Mouse (Mus musculus) ovary, postnatal 36 days (tissue): ENCODE measurements around the gene Gm49486.

Experiments used
- DNase-seq: peaks from one replicate; pipeline ENCODE4 v3.0.0; 2022; ENCODE audit warnings: low spot score, mixed read lengths

Gene Gm49486

GRCm38 (mm10) chr15:79229058-79229821, at the start of gene Gm49486, which contains the start of gene Pick1:
Gene Gm49486 (plus strand): TSS chr15:79229391.
Gene Pick1 (plus strand): TSS chr15:79229173.
- DNase-seq = peak; percentile 84

- no peak for DNase-seq
Observed at GRCm38 (mm10) chr15:79185213-79185612, 44.0 kb upstream of the Gm49486 start.

DNA sequence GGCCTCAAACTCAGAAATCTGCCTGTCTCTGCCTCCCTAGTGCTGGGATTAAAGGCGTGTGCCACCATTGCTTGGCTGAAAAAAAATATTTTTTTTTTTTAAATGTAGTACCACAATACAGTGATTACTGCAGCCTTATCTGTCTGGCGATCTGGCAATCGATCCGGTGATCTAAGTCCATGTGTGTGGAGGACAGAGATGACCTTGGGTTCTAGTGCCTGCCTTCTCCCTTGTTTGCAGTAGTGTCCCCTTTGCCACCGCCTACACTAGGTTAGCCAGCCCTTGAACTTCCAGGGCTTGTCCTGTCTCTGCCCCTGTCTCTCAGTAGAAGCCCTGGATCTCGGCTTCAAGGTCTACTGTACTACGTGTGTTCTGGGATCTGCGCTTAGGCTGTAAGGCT, 41.4 kb upstream of the Gm49486 start:
- DNase-seq = no peak

GRCm38 (mm10) chr15:79191426-79191825, 37.8 kb upstream of the Gm49486 start:
- no peak for DNase-seq

GRCm38 (mm10) chr15:79192450-79192849, 36.7 kb upstream of the Gm49486 start:
- peak; percentile 28 for DNase-seq

DNA sequence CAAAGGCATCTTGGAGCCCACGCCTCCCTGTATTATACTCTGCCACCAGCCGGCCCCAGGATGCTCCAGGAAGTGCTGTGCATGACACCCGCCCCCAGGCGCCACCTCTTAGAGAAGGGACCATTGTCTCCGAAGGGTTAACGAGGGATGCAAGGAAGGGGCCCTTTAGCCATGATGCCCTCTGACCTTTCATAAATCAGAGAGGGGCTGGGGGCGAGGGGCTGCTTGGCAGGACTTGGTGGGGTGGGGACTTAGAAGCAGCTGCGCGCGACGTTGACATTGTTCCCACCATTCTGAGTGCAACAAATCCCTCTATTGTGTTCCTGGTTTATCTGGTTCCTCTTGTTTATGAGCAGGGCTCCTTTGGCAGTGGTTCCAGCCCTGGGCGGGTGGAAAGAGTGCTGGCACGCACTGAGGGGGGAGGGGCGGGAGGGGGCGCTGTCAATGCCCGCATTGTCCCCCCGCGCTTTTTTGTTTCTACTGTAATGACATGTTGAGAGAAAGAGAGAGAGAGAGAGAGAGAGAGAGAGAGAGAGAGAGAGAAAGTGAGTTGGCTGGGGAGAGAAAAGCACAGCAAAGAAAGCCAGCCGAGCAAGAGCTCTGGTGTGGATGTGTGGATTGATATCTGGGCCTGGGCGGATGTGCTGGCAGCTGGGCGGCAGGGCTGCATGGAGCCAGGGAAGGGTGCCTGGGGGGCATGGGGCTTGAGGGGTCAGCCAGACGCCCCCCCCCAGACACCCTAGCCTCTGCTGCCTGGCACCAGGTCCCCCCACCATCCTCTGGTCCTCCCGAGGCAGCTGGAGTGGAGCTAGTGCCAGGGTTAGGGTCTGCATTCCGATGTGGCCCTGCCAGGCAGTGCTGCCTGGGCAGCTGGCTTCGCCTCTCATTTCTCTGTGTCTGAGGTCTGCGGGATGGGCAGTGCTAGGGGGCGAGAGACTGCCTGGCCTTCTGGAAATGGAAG, 36.0 kb upstream of the Gm49486 start:
- DNase-seq = peak; percentile 39

GRCm38 (mm10) chr15:79194048-79194447, 35.1 kb upstream of the Gm49486 start:
- DNase-seq = no peak

DNA sequence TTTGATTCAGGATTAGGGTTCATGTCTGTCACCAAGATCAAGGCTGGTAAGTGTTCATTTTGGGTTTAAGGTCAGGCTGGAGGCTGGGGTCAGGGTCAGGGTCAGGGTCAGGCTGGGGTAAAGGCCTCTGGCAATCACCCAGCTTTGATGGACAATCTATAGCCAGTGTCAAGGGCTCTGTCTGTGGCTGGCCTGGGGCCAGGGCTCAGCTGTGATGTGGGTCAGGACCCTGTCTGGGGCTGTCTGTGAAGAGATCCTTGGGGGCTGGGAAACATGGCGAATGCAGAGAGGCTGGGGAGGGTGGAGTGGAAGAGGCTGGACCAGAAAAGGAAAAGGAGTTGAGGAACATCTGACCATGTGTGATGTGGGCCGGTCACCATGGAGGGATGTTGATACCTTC, 34.2 kb upstream of the Gm49486 start:
- no peak for DNase-seq

- no peak for DNase-seq
Observed at GRCm38 (mm10) chr15:79195492-79195891, 33.7 kb upstream of the Gm49486 start.

GRCm38 (mm10) chr15:79199390-79199976, 29.7 kb upstream of the Gm49486 start:
- no peak for DNase-seq

DNA sequence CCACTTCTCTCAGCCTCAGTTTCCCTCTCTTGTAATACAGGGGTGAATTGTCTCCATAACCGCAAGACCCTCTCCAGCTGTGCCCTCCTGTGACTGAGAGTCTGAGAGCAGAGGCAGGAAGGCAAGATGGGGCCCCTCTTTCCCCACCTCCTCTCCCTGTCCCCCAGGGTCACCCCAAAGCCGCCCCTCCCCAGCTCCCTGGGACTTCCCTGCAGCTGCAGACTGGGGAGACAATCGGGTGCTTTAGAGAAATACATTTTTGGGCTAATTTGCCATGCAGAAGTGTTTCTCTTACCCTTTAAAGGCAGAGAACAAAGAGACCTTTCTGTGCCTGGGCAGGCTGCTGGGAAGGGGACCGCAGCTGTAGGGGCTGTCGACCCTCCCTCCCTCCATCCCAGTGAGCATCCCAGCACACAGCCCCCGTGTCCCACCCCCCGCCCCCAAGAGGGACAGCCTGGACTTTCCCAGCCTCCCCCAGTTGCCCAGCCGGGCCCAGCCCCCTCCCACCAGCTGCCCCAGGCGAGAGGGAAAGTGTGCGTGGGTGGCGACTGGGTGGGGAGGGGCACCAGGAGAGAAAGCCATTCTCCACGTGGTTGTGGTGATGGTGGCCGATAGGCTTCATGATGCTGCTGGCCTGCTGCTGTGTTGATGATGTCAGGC, 27.6 kb upstream of the Gm49486 start:
- no peak for DNase-seq

DNA sequence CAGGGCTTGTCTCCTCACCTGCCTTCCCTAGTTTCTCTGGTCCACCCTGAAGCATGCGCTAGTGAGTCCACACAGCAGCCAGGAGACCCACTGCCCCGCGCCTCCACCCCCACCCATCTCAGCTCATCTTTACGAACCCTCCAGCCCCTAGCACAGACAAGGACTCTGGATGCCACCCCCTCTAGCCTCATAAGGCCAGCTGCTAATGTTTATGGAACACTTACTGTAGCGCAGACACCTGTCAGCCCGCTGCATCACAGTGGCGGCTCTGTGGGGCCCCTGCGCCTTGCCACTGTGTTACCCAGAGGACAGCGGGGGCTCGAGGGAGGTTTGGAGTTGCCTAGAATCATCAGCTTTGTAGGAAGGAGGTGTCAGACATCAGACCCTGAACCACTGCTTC, 26.6 kb upstream of the Gm49486 start:
- no peak for DNase-seq

GRCm38 (mm10) chr15:79208211-79208610, 21.0 kb upstream of the Gm49486 start:
- no peak for DNase-seq

GRCm38 (mm10) chr15:79208758-79209439, 20.3 kb upstream of the Gm49486 start:
- no peak for DNase-seq

DNA sequence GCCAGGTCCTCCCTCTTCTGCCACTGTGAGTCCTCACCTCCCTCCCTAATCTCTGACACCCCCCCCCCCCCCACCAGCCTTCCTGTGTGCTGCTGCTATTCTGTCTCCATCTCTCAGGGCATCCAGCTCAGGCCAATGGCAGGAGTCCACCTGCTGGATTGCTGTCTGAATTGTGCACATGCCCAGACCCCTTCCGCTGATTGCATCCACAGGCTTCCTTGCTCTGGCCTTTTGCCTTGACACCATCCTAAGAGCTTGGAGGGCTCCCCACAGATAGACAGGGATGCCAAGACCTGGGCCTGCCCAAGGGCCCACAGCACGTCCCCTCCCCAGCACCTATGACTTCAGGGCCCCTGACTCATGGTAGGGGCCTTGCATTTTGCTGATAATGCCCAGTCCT, 18.8 kb upstream of the Gm49486 start:
- no peak for DNase-seq

DNA sequence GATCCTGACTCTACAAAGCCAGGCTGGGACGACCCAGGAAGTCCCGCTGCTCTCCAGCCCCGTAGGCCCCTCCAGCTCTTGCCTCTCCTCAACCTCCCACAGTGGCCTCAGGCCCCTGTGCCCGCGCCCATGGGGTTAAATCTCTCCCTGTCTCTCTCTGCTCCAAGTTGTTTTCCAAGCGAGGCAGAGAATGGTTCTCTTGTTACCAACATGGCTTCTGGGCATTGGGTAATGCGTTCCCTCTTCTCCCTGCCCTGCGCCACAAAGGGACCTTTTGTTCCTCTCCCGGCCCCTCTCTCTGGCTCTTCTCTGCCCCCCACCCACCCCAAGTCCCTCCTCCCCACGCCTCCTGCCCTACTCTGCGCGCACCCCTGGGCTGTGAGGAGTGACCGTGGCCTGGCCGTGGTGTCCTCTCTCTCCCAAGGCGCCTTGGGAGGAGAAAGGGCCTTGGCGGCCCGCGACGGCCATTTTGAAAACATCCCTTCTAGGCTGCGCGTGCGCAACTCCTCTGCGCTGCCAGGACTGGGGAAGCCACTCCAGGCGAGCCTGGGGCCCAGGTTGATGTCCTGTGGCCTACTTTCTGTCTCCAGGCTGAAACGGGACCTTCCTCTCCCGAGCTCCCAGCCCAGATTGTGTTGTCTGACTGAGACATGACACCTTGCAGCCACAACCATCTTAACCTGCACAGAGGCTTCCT, 16.3 kb upstream of the Gm49486 start:
- DNase-seq = no peak

GRCm38 (mm10) chr15:79213591-79213990, 15.6 kb upstream of the Gm49486 start:
- no peak for DNase-seq

DNA sequence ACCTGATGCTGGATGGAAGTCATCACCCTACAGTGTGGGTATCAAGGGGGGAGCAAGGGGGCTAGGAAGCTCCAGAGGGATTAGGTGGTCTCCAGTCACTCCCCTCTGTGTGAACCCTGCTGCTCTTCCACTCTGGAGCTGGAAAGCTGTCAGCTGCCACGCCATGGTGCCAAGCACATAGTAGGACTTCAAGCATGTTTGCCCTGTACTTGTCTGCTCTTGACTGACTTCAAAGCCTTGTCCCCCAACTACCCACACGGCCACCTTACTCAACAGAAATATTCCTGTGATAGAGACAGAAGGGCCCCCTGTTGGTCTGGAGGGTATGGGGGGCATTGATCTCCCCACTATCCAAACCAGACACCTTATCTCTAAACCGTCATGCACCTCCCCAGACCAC, 13.0 kb upstream of the Gm49486 start:
- no peak for DNase-seq

- DNase-seq = no peak
Observed at GRCm38 (mm10) chr15:79219572-79219971, 9.6 kb upstream of the Gm49486 start.

DNA sequence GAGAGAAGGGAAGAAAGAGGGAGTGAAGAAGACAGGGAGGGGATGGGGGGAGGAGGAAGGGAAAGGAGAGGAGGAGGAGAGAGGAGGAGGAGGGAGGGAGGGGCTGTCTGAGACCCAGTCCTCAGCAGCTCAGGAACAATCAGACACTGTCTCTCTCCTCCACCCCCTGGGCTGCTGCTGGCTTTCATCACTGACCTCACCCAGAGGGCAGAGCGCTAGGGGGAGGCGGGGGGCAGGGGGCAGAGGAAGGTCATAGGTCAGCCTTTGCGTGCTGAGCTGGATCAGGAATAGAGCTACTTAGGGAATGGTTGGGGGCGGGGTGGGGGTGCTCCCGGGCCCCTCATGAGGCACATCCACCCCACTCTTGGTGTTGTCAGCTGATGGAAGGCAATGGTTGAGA, 5.5 kb upstream of the Gm49486 start:
- no peak for DNase-seq

- peak; percentile 65 for DNase-seq
Observed at GRCm38 (mm10) chr15:79224685-79225084, 4.5 kb upstream of the Gm49486 start.
